Mouse (Mus musculus) layer of hippocampus, adult 11-12 months (tissue): ENCODE measurements around the gene Cldn12.

ENCODE experiments used
- DNase-seq: peaks from one replicate; pipeline ENCODE4 v3.0.0; 2022; ENCODE audit warnings: low spot score

Gene Cldn12

DNA sequence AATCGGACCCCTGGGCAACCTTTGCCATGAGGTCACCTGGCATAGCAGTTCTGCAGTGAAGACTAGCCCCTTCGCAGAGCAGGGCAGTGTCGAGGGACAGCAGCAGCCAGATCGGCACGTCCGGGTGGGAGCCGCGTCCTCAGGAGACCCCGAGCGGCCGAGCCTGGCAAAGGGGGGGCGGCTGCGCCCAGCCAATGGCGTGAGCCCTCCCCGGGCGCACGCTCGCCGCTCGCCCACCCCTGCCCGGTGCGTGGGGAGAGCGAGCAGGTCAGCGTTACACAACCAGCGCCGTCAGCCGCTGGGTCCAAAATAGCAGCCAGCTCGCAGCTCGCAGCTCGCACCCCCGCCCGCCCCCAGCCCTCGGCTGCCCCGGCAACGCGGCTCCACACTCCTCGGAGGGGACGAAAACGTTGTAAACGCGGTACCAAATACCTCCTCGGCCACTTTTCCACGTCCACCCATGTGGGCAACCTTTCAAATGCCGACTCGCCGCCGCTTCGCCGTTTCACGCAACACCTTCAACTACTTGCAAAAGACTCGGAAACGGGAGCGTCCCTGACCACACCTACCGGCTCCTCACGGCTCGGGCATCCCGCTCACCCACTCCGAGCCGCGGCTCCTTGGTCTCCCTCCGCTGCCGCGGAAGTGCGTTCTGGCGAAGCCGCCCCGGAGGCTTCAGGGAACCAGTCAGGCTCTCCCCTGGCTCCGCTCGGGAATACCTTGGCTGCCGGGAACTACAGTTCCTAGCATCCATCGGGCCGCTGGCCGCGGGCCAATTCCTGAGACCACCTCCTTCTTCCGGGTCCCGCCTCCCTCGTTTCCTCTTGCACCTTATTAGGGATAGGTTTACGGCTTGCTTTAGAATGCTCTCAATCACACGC is at the start of gene Cldn12:
Gene Cldn12 (minus strand): TSS at position 763 of the 881 bp plus-strand sequence.
- peak; percentile 97 for DNase-seq

DNA sequence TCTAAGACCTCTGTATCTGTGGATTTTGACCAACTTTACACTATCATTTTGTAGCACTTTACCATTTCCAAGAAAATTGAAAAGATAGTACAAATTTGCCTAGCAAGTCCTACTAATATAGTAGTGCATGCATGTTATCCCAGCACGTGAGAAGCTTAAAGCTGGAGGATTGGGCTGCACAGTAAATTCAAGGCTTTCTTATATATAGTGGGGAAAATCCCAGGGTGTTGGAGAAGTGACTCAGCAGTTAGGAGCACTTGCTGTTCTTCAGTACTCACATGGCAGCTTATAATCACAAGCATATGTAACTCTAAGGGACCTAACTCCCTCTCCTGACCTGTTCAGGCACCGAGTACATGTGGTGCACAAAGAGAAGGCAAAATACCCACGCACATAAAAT is 47.7 kb upstream of the Cldn12 start:
- no peak for DNase-seq

DNA sequence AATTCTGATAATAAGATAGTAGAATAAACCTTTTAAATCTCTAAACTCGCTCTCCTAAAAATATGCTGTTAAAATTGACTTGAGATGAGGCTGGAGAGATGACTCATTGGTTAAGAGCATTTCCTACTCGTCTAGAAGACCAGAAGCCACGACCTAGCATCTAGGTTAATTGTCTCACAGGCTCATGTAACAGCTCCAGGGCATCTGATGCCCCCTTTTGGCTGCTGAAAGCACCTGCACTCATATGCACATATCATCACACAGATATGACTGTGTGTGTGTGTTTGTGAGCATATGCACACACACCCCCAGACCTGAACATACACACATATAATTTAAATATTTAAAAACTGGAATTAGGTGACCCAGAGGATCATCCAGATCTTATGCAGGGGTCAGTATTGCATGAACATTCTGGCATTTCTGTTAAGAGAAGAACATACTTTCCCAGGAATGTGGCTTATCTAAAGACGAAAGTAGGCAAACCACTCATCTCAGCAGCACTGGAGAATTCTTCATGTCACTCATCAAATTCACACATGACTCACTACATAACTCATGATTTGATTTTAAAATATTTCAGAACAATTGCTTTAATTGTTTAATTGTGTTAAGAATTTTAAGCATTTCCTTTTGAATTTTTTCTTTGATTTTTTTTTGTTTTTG is 46.4 kb upstream of the Cldn12 start:
- no peak for DNase-seq

DNA sequence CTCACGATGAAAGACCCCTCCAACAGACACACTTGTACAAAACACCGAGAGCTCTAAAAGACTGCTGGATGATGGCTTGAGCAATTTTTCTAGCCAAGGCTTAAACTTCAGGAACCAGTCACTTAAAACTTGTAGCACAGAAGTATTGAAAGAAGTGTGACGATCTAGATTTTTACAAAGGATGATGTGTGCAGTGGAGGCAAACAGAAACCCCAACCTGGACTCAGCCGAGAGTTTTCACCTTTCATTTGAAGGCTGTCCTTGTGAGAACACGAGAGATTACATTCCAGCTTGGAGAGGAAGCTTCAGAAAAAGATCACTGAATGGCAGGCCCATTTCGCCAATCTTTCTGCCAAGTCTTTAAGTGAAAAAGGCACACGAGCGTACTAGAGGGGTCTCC is 45.0 kb upstream of the Cldn12 start:
- DNase-seq, result no peak

DNA sequence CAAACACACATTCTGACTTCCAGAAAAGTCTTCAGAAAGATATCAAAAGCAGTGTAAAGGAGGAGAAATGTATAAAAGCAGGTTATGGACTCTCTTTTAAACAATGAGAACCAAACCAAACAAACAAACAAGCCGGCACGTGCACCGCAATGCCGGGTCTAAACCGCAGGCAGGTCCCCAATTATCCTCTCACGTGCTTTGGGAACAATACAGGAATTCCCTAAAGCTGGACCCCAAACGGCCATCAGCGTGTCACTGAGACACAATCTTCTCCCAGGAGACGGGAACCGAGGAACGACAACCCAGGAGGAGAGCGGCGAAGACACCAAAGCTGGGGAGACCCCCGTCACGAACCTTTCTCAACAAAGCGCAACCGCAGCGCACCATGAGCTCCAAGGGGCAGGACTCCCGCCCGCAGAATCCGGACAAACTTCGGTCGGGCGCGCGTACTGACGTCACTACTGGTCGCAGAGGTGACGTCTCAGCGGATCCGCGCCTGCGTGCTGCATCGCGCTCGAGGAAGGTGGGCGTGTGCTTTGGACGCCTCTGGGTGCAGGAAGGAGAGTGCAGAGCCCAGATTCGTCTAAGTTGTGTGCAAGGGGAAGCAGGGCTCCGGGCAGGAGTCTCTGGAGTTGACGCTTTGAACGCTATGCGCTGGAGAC is 44.5 kb upstream of the Cldn12 start, which contains the start of gene Gtpbp10:
Gene Gtpbp10 (minus strand): TSS at position 460 of the 662 bp plus-strand sequence.
- peak; percentile 90 for DNase-seq

DNA sequence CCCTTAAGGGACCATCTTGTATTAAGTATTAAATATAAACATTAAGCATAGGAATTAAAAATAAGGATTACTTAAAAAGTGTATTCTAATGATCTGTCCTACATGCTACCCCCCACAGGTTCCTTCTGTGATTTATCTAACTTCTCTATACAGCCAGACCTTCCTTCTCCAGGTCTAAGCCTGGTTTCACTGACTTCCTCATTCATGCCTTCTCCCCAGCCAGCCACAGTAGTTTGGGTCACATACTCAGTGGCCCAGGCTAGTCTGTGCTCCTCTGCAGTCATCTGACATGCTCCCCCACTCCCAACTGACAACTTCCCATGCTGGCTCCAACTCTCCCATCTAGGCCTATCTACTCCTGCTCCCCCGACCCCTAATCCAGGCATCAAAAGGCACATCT is 36.4 kb upstream of the Cldn12 start:
- DNase-seq, result no peak

DNA sequence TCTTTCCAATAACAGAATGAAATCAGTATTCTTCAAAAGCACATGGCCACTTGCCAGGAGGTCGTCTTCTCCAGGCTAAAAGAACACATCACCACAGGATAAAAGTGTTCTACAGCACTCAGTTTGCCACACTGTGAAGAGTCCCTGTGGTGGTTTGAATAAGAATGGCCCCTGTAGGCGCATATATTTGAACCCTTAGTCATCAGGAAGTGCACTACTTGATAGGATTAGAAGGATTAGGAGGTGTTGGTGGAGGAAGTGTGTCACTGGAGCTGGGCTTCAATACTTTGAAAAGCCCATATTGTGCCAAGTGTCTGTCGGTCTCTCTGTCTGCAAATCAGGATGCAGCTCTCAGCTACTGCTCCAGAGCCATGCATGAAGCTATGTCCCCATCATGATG is 25.6 kb upstream of the Cldn12 start:
- DNase-seq, result no peak

DNA sequence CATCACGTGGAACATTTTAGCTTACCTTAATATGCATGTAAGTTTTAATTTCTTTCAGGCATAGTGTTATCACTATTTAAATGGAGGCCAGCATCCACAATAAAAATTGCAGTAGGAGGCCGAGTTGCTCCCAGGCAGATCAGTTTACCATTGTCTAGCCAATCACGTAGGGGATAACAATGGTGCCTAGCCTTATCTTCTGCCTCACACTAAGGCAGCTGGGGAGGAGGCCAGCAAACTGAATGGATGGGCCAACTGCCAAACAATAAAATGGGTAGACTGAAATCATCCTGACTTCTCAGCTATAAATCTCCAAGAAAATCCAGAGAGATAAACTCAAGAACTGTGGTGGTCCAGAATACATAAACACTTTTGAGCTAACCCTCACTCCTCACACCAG is 25.0 kb upstream of the Cldn12 start:
- no peak for DNase-seq

DNA sequence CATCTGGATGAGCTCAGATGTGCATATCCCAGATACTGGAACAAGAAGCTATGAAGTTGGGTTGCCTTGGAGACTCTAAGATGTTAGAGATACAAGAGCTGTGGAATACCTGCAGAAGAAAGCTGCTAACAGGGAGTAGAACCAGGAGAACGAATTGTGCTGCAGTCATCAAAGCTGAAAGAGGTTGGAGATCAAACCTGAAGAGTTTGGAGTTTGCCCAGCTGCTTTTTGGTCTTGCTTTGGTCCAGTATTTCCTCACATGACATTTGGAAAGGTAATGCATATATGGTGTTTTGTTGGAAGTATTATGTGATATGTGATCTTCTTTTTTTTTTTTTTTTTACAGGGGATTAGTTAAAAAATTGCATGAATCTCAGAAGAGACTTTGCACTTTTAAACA is 21.4 kb upstream of the Cldn12 start:
- DNase-seq, result no peak

DNA sequence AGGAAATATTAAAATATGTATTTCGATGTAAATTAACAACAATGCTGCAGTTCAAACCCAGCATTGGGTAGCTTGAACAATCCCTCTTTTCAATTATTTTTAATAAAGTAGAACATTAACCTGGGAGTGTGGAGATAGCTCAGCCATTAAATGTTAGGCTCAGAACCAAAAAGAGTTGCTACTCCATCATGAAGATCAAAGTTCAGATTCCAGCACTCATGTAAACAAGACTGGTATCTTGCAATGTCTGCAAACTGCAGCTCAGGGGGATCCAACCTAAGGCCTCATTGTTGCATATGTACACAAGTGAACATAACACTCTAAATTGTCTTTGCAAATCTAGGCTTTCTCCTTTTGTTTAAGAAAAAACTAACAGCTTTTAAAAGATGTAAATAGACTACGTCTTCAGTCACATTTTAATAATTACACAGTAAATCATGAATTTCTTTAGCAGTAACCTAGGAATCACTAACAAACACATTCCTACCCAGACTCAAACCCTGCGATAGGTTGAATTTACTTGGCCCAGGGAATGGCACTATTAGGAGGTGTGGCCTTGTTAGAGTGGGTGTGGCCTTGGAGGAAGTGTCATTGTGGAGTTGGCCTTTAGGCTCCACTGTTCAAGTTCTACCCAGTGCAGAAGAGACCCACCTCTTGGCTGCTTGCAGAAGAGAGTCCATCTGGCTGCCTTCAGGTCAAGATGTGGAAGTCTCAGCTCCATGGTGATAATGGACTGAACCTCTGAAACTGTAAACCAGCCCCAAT is 19.1 kb upstream of the Cldn12 start:
- no peak for DNase-seq

DNA sequence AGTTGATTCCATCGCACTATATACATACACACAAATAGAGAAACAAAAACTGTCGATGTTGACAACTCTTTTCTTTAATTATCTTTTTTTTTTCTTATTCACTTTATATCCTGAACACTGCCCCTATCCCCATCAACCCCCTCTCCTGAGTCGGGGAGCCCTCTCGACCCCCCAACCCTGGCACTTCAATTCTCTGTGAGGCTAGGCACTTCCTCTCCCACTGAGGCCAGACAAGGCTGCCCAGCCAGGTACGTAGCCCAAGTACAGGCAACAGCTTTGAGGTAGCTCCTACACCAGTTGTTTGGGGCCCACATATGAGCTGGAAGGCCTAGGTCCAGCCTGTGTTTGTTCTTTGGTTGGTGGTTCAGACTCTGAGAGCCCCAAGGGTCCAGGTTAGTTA is 653 bp upstream of the Cldn12 start:
- no peak for DNase-seq

DNA sequence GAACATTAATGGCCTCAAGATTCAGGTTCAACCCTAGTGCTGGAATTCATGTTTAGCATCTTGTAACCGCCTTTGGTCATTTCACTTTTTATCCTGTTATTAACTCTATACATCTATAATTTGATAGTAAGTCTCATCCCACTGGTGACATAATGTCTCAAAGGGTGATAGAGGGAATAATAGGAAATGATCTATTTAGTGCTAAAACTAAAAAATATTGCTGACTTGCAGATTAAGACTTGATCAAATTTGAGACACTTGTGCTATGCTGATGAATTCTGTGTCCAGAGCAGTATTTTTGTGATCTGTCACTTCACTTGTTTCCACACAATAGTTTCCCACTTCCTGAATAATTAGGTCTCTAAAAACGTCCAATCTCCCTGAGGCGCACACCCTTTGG is 3.4 kb downstream of the Cldn12 start:
- no peak for DNase-seq

DNA sequence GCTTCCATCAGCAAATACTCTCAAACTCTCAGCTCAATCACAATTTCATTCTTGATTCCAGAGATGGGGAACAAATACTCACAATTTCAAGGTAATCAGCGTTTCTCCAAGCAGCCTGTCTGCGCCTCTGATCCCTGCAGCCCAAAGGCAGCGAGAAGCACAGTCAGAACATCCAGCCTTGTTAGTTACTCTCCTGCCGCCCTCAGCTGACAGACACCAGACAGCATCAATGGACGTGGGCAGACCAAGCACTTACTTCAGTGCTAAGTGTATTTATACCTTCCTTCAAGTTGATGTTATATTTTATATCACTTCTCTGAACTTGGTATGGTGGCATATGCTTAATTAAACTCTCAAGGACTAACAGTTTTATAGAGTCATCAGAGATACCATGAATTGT is 3.8 kb downstream of the Cldn12 start:
- DNase-seq, result no peak

DNA sequence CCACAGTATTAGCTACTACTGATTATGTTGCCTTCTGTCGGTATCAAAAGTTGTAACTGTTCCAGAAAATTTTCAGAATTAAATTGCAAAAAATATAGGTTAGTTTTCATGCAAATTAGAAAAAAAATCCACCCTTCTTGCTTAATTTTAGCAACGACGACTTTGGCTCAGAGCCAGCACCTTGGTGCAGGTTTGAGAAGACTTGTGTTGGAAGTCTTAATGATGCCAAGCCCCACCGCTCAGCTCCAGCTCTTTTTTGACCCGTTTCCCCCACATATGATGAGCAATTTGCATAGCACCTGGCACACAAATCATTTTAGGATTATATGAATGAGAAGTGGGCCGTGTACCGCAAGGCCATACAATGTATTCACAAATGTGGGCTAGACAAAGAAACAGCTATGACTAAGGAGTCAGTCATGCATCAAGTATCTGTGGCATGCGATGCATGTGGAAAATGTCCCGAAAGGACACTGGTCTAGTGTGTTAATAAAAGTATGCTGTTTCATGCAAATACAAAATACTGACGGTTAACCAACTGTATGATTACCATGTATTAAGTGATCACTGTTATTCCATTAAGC is 4.4 kb downstream of the Cldn12 start:
- no peak for DNase-seq

DNA sequence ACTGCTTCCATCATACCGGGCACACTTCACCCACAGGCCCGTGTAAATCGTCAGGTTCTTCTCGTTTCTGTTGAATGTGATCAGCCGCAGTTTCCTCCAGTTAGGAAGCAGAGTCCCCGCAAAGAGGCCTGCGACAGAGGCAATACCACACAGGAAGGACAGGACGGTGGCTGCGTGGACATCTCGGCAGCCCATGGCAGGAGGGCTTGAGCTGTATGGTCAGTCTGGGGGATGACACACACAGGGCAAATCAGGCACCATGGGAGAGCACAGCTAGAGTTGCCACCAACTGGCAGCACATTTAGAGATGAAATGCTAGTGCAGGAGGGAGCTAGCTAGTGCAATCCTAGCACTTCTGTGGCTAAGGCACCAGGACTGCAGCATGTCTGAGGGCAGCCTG is 6.5 kb downstream of the Cldn12 start:
- DNase-seq, result no peak

DNA sequence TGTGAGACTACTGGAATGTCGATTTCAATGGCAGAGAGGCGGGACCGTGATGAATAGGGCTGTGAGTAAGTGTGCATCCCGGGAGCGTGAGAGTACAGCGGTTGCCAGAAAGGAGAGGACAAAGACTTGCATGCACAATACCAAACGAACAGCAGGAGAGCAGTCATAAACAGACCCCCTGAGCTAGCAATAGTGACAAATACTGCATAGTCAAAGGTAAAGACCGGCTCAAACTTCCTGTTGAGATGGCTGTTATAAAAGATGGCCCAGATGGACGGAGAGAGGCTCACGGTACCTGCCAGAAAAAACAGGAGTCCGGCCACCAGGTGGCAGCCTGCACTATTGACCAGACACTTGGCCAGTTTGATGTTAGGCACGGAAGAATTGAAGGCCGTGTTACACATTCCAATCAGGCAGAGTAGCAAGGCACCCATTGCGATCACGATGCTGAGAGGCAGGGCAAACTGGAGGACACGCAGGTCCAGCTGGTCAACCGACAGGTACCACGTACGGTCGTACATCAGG is 7.0 kb downstream of the Cldn12 start:
- DNase-seq, result peak; percentile 77

DNA sequence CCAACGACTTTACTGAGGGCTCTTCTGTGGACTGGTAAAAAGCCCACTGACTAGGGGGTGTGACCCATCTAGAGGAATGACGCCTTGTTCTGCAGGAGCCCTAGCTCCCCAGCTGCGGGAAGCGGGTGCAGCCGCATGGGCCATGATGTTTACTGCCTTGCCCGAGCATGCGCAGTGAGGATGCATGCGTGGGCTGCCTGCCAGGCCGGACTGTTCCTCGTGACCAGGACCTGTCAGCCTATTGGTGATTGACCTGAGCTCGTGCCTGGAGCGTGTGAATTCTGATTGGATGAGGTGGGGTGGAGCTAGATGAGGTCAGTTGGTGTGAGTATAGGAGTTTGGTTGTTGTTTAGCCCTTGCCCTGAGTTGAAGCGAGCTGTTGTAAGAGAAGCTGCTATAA is 10.3 kb downstream of the Cldn12 start:
- DNase-seq, result no peak

DNA sequence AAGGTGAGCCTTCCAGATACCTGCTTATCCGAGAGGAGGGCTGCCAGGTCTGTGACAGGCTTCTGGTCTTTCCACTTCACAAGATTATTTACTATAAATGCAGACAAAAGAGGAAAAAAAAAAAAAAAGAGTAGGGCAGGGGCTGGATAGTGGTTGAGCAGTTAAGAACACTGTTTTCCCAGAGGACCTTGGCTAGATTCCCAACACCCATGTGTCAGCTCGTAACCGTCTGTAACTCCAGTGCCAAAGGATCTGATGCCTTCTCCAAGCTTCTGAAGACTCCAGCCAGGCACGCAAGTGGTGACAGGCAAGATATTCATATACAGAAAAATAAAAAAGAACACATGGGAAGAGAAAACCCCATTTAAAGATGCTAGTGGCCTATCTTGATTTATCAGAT is 11.4 kb downstream of the Cldn12 start:
- no peak for DNase-seq

DNA sequence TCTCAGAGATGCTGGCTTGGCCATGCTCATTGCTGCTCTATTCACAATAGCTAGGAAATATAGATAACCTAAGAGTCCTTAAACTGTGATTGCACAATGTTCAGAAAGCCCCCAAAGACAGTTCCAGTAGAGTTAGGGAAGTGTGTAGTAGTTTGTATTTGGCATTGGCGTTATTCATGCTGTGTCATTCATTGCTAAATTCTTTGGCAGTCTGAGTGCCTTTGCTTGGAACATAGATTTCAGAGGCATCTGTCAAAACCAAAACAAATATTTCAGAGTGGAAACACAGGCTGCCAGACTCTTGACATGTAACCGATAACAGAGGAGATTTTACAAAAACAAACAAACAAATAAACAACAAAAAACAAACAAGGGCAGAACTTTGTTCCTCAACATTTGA is 13.2 kb downstream of the Cldn12 start:
- DNase-seq, result no peak

DNA sequence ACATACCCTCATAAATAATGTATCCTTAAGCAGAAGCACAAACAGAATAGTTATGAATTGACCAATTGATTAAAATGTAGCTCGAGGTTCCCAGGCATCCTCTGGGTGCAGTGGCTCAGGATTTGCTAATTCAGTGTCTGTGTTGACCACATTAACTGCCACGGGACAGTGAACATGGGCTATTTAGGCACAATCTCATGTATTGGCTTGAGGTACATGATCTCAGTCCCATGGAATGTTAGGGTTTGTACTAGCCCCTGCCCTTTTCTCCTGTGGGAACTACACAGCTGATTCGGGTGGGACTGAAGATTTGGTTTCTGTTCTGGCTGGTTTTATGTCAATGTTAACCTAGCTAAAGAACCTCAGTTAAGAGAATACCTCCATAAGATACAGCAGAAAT is 18.4 kb downstream of the Cldn12 start:
- no peak for DNase-seq

DNA sequence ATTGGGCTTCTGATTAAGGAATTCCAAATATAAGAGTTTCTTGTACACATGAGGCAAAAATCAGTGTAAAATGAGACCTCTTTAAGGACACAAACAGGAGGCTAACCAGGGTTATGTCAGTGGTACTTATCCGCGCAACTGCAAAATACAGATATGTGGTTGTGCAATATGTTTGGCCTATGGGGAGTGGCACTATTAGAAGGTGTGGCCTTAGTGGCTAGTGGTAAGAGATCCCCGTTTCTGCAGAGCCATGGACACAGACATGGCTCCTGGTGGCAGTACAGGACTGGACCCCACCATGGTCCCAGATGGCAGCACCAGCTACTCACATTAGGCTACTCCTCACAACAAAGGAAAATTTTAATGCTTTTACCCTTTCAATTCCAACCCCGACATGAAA is 19.7 kb downstream of the Cldn12 start:
- no peak for DNase-seq
